In genomic region chr6:114880798-114881197, GRCm38 (mm10) we compare ENCODE assay signal across 12 mouse cellular contexts.
A peak's percentile ranks its signal among the peaks of the same experiment; 100 is the strongest.
DNase-seq lines count a peak whose midpoint lies in the region; ATAC-seq and TF ChIP-seq lines count a peak whose summit lies in the region.
"Had no signal": no experiment of that assay in that cellular context is flagged by ENCODE, and none has a peak within 500 bp of the region (broad histone marks: within the 10 kb centered on the region; RNA-seq: fewer than 3 reads in every experiment).

No protein-coding gene starts in this region.

- WGBS in hindbrain, embryonic 10.5 days, result 83% methylated on average over 4 of the region's 4 CpGs
- 70% methylated on average over 4 of the region's 4 CpGs for WGBS in hindbrain, embryonic 16.5 days
- WGBS in lung, embryonic 14.5 days, result 56% methylated on average over 4 of the region's 4 CpGs
- WGBS in embryonic facial prominence, embryonic 13.5 days, result 81% methylated on average over 4 of the region's 4 CpGs
- 76% methylated on average over 4 of the region's 4 CpGs for WGBS in limb, embryonic 15.5 days

- ATAC-seq in hindbrain, embryonic 16.5 days, result no peak
- ATAC-seq in lung, embryonic 14.5 days (ENCODE audit: insufficient read depth), result no peak
- no peak for ATAC-seq in embryonic facial prominence, embryonic 13.5 days (ENCODE audit: insufficient number of reproducible peaks, insufficient read depth, low FRiP score, low TSS enrichment, low read depth)
- ATAC-seq in limb, embryonic 15.5 days (ENCODE audit: insufficient number of reproducible peaks, low FRiP score, low TSS enrichment, low read depth), result no peak

- DNase-seq in hindbrain, embryonic 10.5 days (ENCODE audit: low spot score), result no peak
- no peak for DNase-seq in lung, embryonic 14.5 days
- DNase-seq in lung, postnatal 36 days, result no peak
- no peak for DNase-seq in left cerebral cortex, postnatal 36 days (ENCODE audit: low spot score in 2 of 2)
- DNase-seq: cerebellum, adult 8-10 months; heart, postnatal 36 days; thymus, postnatal 14 days had no signal

- H3K27me3 ChIP-seq in hindbrain, embryonic 10.5 days (ENCODE audit: insufficient read depth, poor library complexity, severe bottlenecking), result no peaks in the 10 kb centered on the region
- no peaks in the 10 kb centered on the region for H3K27me3 ChIP-seq in hindbrain, embryonic 16.5 days (replicated peaks; ENCODE audit: control insufficient read depth, insufficient read depth, low read length)
- H3K27me3 ChIP-seq in lung, embryonic 14.5 days (ENCODE audit: insufficient read depth, low read length), result no peaks in the 10 kb centered on the region
- no peaks in the 10 kb centered on the region for H3K27me3 ChIP-seq in embryonic facial prominence, embryonic 13.5 days
- no peaks in the 10 kb centered on the region for H3K27me3 ChIP-seq in limb, embryonic 15.5 days
- H3K27me3 ChIP-seq: CH12.LX had no signal

- peaks cover 27% of the 10 kb centered on the region for H3K36me3 ChIP-seq in hindbrain, embryonic 10.5 days
- no peaks in the 10 kb centered on the region for H3K36me3 ChIP-seq in hindbrain, embryonic 16.5 days (ENCODE audit: control insufficient read depth, insufficient read depth, low read length)
- peaks cover 20% of the 10 kb centered on the region; the same call in 1 of the 2 replicates for H3K36me3 ChIP-seq in lung, embryonic 14.5 days (ENCODE audit: insufficient read depth)
- peaks cover 34% of the 10 kb centered on the region for H3K36me3 ChIP-seq in embryonic facial prominence, embryonic 13.5 days
- H3K36me3 ChIP-seq in limb, embryonic 15.5 days, result peaks cover 10% of the 10 kb centered on the region

- no peaks in the 10 kb centered on the region for H3K9me3 ChIP-seq in hindbrain, embryonic 10.5 days
- no peaks in the 10 kb centered on the region for H3K9me3 ChIP-seq in hindbrain, embryonic 16.5 days (ENCODE audit: control insufficient read depth, low read length)
- no peaks in the 10 kb centered on the region for H3K9me3 ChIP-seq in lung, embryonic 14.5 days (ENCODE audit: low read depth, low read length)
- H3K9me3 ChIP-seq in embryonic facial prominence, embryonic 13.5 days, result no peaks in the 10 kb centered on the region
- H3K9me3 ChIP-seq in limb, embryonic 15.5 days, result no peaks in the 10 kb centered on the region

- no peak for TF ChIP-seq CTCF in lung, embryonic 14.5 days (IDR thresholded peaks at IDR 0.05; ENCODE audit: low read depth)

- H3K4me1 ChIP-seq in hindbrain, embryonic 10.5 days (replicated peaks), result peaks cover 98% of the 10 kb centered on the region
- H3K4me1 ChIP-seq in hindbrain, embryonic 16.5 days (ENCODE audit: control insufficient read depth, insufficient read depth, low read depth, low read length), result peaks cover 69% of the 10 kb centered on the region
- peaks cover 71% of the 10 kb centered on the region for H3K4me1 ChIP-seq in lung, embryonic 14.5 days (ENCODE audit: insufficient read depth)
- H3K4me1 ChIP-seq in embryonic facial prominence, embryonic 13.5 days, result peaks cover 93% of the 10 kb centered on the region
- H3K4me1 ChIP-seq in limb, embryonic 15.5 days, result peaks cover 95% of the 10 kb centered on the region

- no peak overlapping the region for H3K4me3 ChIP-seq in hindbrain, embryonic 10.5 days
- no peak overlapping the region for H3K4me3 ChIP-seq in hindbrain, embryonic 16.5 days (ENCODE audit: low read length)
- no peak overlapping the region for H3K4me3 ChIP-seq in lung, embryonic 14.5 days (ENCODE audit: low read depth, low read length)
- no peak overlapping the region for H3K4me3 ChIP-seq in embryonic facial prominence, embryonic 13.5 days
- no peak overlapping the region for H3K4me3 ChIP-seq in limb, embryonic 15.5 days

- H3K4me2 ChIP-seq in hindbrain, embryonic 16.5 days (ENCODE audit: low read length), result no peak overlapping the region
- no peak overlapping the region for H3K4me2 ChIP-seq in lung, embryonic 14.5 days
- H3K4me2 ChIP-seq in embryonic facial prominence, embryonic 13.5 days, result no peak overlapping the region
- H3K4me2 ChIP-seq in limb, embryonic 15.5 days, result no peak overlapping the region

- H3K9ac ChIP-seq in hindbrain, embryonic 16.5 days (ENCODE audit: low read depth, low read length), result no peak overlapping the region
- H3K9ac ChIP-seq in lung, embryonic 14.5 days, result no peak overlapping the region
- no peak overlapping the region for H3K9ac ChIP-seq in embryonic facial prominence, embryonic 13.5 days
- H3K9ac ChIP-seq in limb, embryonic 15.5 days, result no peak overlapping the region

- H3K27ac ChIP-seq in hindbrain, embryonic 10.5 days, result peak overlapping the region; percentile 94
- no peak overlapping the region; the same call in 1 of the 2 replicates for H3K27ac ChIP-seq in hindbrain, embryonic 16.5 days (ENCODE audit: low read depth, low read length)
- H3K27ac ChIP-seq in lung, embryonic 14.5 days (ENCODE audit: low read depth), result peak overlapping the region; percentile 54; the same call in 1 of the 2 replicates
- 0 out of 2 replicates have a peak overlapping the region, but pooled peaks have one; percentile 16 for H3K27ac ChIP-seq in embryonic facial prominence, embryonic 13.5 days
- H3K27ac ChIP-seq in limb, embryonic 15.5 days, result 0 out of 2 replicates have a peak overlapping the region, but pooled peaks have one; percentile 96
- H3K27ac ChIP-seq: macrophage had no signal

- intact Hi-C loops in left cerebral cortex, postnatal 36 days (cut with DNase I), result no loop called here
